Mouse (Mus musculus) right cerebral cortex, postnatal 25 days (tissue): ENCODE data around the gene Actl10.
A peak's percentile ranks its signal among the peaks of the same experiment; 100 is the strongest.

ENCODE experiments used
- DNase-seq: peaks from one replicate; pipeline ENCODE4 v3.0.0; 2022

Actl10 gene

GRCm38 (mm10) chr2:154551476-154551875 is at the start of gene Actl10:
Gene Actl10, plus strand, starts transcription at chr2:154551776.
- DNase-seq, result no peak

GRCm38 (mm10) chr2:154507076-154507475 is 44.5 kb upstream of the Actl10 start:
- no peak for DNase-seq

DNA sequence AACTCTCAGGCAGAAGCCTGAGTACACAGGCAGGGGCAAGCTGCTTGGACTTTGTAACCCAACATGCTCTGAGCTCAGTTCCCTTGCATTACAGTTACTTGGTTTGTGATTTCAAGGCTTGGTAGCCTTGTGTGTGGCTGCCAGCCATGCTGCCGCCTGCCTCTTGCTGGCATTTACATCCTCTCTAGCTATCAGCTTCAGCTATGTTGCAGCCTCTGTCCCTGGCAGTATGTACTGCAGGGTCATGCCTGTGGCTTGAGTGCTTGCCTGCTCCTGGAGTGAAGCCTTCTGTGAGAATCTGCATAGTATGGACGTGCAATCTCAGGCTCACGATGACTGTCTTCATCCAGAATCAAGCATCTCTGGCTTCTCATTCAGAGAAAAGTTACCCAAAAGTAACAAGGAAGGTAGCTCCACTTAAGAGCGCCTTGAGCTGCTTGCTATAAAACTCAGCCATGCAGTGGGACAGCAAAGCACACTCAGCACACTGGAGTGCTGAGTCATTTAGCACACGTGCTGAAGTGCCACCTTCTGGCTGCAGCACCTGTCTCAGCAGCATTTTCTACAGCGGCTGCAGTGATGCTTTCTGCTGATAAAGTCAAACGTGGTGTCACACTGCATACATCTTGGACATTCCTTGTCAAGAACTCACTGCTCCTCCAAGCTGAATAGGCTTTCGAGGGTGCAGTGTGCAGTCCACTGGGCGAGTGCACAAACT is 43.9 kb upstream of the Actl10 start:
- peak; percentile 48 for DNase-seq

GRCm38 (mm10) chr2:154508450-154508849 is 43.1 kb upstream of the Actl10 start:
- no peak for DNase-seq

DNA sequence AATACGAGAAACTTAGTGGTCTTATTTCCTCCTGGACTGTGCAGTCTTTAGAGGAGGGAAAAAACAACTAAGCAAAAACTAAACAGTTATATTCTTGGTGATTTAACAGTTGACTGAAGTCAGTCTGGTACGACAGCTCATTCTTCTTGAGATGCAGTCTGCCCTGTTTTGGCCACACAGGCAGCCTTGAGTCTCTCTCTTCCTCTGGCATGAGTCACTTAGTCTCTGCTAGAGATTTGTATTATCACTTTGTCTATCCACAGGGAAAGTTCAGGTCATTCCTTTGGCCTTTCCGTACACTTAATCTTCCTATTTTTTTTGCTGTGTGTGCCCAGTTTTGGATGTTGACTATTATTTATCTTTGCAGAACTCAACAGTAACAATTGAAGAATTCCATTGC is 41.4 kb upstream of the Actl10 start:
- no peak for DNase-seq

DNA sequence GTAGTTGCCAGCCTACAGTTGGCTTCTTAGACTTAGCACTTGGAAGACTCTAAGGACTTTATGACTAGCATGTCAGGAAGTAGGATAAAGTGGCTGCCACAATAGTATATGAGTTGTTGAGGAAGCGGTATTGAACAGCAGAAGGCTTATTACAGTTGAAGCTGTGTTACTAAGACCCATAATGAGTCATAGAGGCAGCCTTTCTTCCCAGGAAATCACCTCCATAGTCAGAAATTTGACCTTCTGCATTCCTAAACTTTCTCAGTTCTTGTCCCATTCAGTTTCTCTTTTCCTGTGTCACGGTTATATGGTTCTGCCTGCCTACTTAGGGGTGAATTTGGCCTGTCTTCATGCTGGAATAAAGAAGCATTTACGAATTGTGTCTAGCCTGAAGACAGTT is 34.6 kb upstream of the Actl10 start:
- no peak for DNase-seq

- DNase-seq, result no peak
Measured at GRCm38 (mm10) chr2:154517424-154517823, 34.2 kb upstream of the Actl10 start.

GRCm38 (mm10) chr2:154521449-154521848 is 30.1 kb upstream of the Actl10 start:
- DNase-seq, result no peak

DNA sequence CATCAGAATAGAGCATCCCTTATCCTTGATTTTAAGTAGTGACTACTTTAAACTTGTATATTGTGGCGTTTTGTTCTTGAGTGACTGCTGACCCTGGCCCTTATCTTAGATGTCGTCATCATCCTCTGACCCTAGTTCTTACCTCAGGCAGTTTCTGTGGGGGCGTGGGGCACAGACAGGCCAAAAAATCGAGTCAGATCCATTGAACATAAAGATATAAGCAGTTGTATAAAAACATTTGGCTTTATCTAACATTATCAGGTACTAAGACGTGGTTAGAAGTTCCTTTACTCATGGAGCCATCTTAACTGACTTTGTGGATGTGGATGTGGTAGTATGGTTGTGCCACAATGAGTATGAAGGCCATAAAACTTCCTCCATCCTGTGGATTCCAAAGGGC is 29.2 kb upstream of the Actl10 start:
- DNase-seq, result no peak

GRCm38 (mm10) chr2:154525285-154525684 is 26.3 kb upstream of the Actl10 start:
- DNase-seq, result no peak

- no peak for DNase-seq
Measured at GRCm38 (mm10) chr2:154526531-154526930, 25.0 kb upstream of the Actl10 start.

- no peak for DNase-seq
Measured at GRCm38 (mm10) chr2:154532888-154533287, 18.7 kb upstream of the Actl10 start.

GRCm38 (mm10) chr2:154534704-154535270 is 16.8 kb upstream of the Actl10 start:
- DNase-seq, result no peak

DNA sequence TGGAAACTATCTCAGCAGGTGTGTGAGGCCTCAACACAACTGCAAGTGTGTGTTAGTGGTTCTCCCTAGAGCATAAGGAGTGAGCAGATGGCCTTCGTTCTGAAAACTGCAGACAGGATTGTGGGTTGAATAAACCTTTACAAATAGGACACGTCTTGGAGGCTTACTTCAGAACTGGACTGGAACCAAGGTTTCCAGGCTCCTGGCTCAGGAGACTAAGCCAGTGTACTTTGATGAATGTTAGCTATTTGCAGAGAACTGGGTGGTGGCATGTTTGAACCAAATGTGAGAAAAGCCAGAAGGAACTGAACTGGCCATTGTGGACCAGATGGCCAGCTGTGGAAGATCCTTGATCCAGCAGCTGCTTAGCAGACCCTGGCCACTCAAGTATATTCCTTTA is 13.3 kb upstream of the Actl10 start:
- DNase-seq, result peak; percentile 71

DNA sequence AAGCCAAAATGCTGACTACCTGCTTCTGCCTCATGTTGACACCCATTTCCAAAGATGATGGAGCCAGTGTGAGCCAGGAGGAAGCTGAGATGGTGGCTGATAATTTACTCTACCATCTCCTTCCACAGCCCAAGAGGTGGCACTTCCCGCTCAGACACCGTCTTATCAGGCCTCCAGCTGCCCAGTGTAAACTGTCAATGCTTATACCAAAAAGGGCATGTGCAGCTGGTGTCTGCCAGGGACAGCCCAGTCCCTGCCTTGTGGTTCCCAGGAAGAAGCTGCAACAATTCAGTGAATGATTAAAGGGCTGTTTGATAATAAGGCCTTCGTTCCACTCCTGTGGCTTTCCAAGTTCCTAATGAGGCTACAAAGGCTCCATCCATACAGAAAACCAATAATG is 12.9 kb upstream of the Actl10 start:
- DNase-seq, result no peak

- DNase-seq, result no peak
Measured at GRCm38 (mm10) chr2:154539720-154540119, 11.9 kb upstream of the Actl10 start.

- no peak for DNase-seq
Measured at GRCm38 (mm10) chr2:154541630-154542029, 9.9 kb upstream of the Actl10 start.

DNA sequence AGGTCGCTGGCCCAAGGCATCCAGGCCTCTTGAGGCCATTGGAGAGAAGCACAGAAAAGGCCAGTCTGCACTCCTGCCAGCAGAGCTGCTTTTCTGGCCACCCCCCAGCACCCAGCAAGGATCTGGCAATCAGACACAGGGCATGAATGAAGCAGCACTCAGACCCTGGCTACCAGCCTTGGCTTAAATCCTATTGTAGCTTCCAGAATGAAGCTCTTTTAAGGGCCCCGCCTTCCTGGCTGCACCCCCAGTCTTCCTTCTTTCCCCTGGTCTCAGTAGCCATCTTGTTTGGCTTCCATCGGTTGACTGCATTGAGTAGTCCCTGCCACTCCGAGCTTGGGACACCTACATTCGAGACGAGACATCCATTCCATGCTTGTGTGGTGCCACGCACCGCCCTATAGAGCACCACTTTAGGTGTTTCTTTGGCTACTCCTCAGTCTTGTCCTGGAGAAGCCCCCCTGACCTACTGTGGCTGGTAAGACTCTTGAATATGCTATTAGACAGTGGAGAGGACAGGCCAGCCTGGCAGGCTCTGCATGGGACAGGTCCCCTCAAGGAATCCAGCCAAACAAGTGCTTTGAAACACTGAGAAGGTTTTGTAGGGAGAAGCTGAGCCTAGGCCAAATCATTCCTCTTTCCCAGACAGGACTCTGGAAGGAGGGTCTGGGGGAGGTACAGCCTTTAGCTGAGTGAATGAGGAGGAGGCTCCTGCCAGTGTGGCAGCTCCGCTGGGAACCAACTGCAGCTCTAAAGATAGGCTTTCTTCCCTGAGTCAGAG is 7.8 kb upstream of the Actl10 start:
- peak; percentile 43 for DNase-seq

DNA sequence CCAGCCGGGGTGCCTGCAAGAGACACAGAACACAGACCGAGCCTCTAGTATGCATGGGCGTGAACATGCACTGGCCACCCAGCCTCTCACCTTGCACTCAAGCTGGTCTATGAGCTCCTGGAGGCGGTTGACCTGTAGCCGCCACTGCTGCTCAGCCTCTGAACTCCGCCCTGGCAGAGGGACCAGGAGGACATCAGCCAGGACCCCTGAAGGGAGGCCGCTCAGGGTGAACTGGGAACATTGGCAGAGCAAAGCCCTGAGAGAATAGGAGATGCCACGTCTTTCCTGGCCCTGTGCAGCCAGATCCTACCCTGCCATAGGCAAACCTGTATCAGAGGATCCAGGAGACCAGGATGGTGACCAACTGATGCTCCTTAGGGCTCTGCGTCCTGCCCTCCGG is 4.9 kb upstream of the Actl10 start, which contains the start of gene 1700003F12Rik:
TSS of gene 1700003F12Rik (plus strand) at position 375 of the 400 bp plus-strand sequence.
- DNase-seq, result no peak

GRCm38 (mm10) chr2:154548688-154549087 is 2.9 kb upstream of the Actl10 start:
- DNase-seq, result no peak

GRCm38 (mm10) chr2:154549127-154549885 is 2.3 kb upstream of the Actl10 start:
- DNase-seq, result peak; percentile 66

GRCm38 (mm10) chr2:154549886-154550189 is 1.7 kb upstream of the Actl10 start:
- no peak for DNase-seq

DNA sequence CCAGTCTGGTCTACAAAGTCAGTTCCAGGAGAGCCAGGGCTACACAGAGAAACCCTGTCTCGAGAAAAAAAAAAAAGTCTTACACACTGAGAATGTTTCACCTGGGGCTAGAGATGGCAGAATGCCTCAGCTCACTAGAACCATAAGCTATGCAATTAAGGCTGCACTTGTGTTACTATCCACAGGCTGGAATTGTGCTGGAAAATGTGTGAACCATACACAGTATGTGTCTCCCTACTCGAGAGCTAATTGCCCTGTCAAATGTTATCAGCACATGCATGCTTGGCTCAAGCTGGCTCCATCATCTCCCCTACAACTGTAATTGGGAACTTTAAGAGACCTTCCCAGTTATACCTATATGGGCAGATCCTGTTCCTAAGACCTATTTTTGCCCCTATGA is 639 bp upstream of the Actl10 start:
- no peak for DNase-seq
